Mouse (Mus musculus): ENCODE measurements around the gene Fam192a.

Gene Fam192a

GRCm38 (mm10) chr8:94569419-94569818 is 32.4 kb downstream of the Fam192a start:
- no peak for DNase-seq

- no peak for DNase-seq
These were observed 33.7 kb downstream of the Fam192a start for GRCm38 (mm10) chr8:94568098-94568497.

- no peak for DNase-seq
These were observed 34.5 kb downstream of the Fam192a start for GRCm38 (mm10) chr8:94567159-94567849.

GRCm38 (mm10) chr8:94566446-94567158 is 35.2 kb downstream of the Fam192a start:
- DNase-seq: no peak

- no peak for DNase-seq
These were observed 35.8 kb downstream of the Fam192a start for GRCm38 (mm10) chr8:94566033-94566432.

- no peak for DNase-seq
These were observed 37.4 kb downstream of the Fam192a start for GRCm38 (mm10) chr8:94564421-94564820.

GRCm38 (mm10) chr8:94561256-94561655 is 40.5 kb downstream of the Fam192a start:
- DNase-seq: no peak

- no peak for DNase-seq
These were observed 44.5 kb downstream of the Fam192a start for GRCm38 (mm10) chr8:94557281-94557680.

GRCm38 (mm10) chr8:94552696-94553095 is 49.1 kb downstream of the Fam192a start:
- DNase-seq: no peak

- DNase-seq: no peak
These were observed 50.0 kb downstream of the Fam192a start for GRCm38 (mm10) chr8:94551471-94552422.

- DNase-seq: no peak
These were observed 51.8 kb downstream of the Fam192a start for GRCm38 (mm10) chr8:94549998-94550397.

GRCm38 (mm10) chr8:94549482-94549881 is 52.3 kb downstream of the Fam192a start:
- no peak for DNase-seq

- no peak for DNase-seq
These were observed 52.8 kb downstream of the Fam192a start for GRCm38 (mm10) chr8:94549041-94549440.

GRCm38 (mm10) chr8:94543981-94544380 is 57.8 kb downstream of the Fam192a start:
- DNase-seq: no peak

- no peak for DNase-seq
These were observed 60.7 kb downstream of the Fam192a start for GRCm38 (mm10) chr8:94540889-94541795.

GRCm38 (mm10) chr8:94540025-94540424 is 61.8 kb downstream of the Fam192a start:
- no peak for DNase-seq

- no peak for DNase-seq
These were observed 64.3 kb downstream of the Fam192a start for GRCm38 (mm10) chr8:94537456-94537855.

- DNase-seq: no peak
These were observed 66.2 kb downstream of the Fam192a start for GRCm38 (mm10) chr8:94535631-94536030.

GRCm38 (mm10) chr8:94534612-94535011 is 67.2 kb downstream of the Fam192a start:
- DNase-seq: no peak

GRCm38 (mm10) chr8:94532873-94533671 is 68.7 kb downstream of the Fam192a start, which contains the start of gene Cpne2:
Gene Cpne2, plus strand, starts transcription at chr8:94532990.
- DNase-seq: peak; percentile 72

- no peak for DNase-seq
These were observed 69.3 kb downstream of the Fam192a start for GRCm38 (mm10) chr8:94532525-94532872.
